10 mouse cellular contexts compared by ENCODE assay signal in the genomic region with DNA sequence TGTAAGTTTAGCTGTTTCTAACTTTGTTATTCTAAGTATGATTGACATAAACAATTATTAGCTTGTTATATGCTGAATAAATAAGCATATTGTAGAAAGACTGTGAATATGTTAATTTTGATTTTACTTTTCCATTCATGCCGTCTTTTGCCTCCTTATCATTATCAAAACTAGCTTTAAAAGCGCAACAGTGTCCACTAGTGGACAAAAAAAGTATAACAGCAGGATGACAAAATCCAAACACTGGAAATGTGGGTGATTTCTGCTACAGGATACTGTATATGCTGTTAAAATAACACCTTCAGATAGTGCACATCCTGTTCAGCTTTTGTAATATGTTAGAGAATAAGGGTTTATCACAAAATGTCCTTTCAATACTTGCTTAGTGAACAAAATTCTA.
DNase-seq lines count a peak whose midpoint lies in the region; ATAC-seq and TF ChIP-seq lines count a peak whose summit lies in the region.
"Had no signal": no experiment of that assay in that cellular context is flagged by ENCODE, and none has a peak within 500 bp of the region (broad histone marks: within the 10 kb centered on the region; RNA-seq: fewer than 3 reads in every experiment).

No protein-coding gene starts in this region.

- H3K9me3 ChIP-seq in embryonic facial prominence, embryonic 11.5 days (replicated peaks; ENCODE audit: control insufficient read depth, low read length) = no peaks in the 10 kb centered on the region
- H3K9me3 ChIP-seq in embryonic facial prominence, embryonic 10.5 days = no peaks in the 10 kb centered on the region
- H3K9me3 ChIP-seq: heart, embryonic 15.5 days; liver, embryonic 15.5 days had no signal

- no peak overlapping the region for H3K27ac ChIP-seq in embryonic facial prominence, embryonic 11.5 days (replicated peaks; ENCODE audit: low read depth, low read length)
- no peak overlapping the region for H3K27ac ChIP-seq in embryonic facial prominence, embryonic 10.5 days (replicated peaks)
- H3K27ac ChIP-seq: heart, embryonic 15.5 days; liver, embryonic 15.5 days had no signal

- no peak overlapping the region for H3K9ac ChIP-seq in embryonic facial prominence, embryonic 11.5 days (replicated peaks; ENCODE audit: low read length)
- H3K9ac ChIP-seq: heart, embryonic 15.5 days; liver, embryonic 15.5 days had no signal

- H3K4me2 ChIP-seq in embryonic facial prominence, embryonic 11.5 days (ENCODE audit: low read depth, low read length) = no peak overlapping the region
- H3K4me2 ChIP-seq: heart, embryonic 15.5 days; liver, embryonic 15.5 days had no signal

- no peaks in the 10 kb centered on the region for H3K36me3 ChIP-seq in embryonic facial prominence, embryonic 11.5 days (replicated peaks; ENCODE audit: control insufficient read depth, insufficient read depth, low read depth, low read length)
- no peaks in the 10 kb centered on the region for H3K36me3 ChIP-seq in embryonic facial prominence, embryonic 10.5 days (replicated peaks)
- H3K36me3 ChIP-seq: heart, embryonic 15.5 days; liver, embryonic 15.5 days had no signal

- H3K4me1 ChIP-seq in embryonic facial prominence, embryonic 11.5 days (ENCODE audit: control insufficient read depth, insufficient read depth, low read length) = no peaks in the 10 kb centered on the region
- no peaks in the 10 kb centered on the region for H3K4me1 ChIP-seq in embryonic facial prominence, embryonic 10.5 days
- H3K4me1 ChIP-seq: heart, embryonic 15.5 days; liver, embryonic 15.5 days had no signal

- no peak overlapping the region for H3K4me3 ChIP-seq in embryonic facial prominence, embryonic 11.5 days (ENCODE audit: low read depth, low read length)
- no peak overlapping the region for H3K4me3 ChIP-seq in embryonic facial prominence, embryonic 10.5 days
- H3K4me3 ChIP-seq: heart, embryonic 15.5 days; liver, embryonic 15.5 days had no signal

- 12% methylated on average over 2 of the region's 2 CpGs for WGBS in embryonic facial prominence, embryonic 11.5 days
- WGBS in embryonic facial prominence, embryonic 10.5 days = 19% methylated on average over 2 of the region's 2 CpGs

- peak; percentile 60 for DNase-seq in embryonic facial prominence, embryonic 11.5 days (ENCODE audit: low spot score)
- no peak for DNase-seq in embryonic facial prominence, embryonic 10.5 days (ENCODE audit: low spot score)
- peak; percentile 10 to 25 for DNase-seq in layer of hippocampus, postnatal 10 days (ENCODE audit: low spot score in 2 of 2)
- DNase-seq in layer of hippocampus, adult 9-11 months = no peak
- DNase-seq in 416B (ENCODE audit: low read depth) = peak; percentile 2
- DNase-seq in brain, embryonic 14.5 days (ENCODE audit: low read depth) = peak; percentile 54
- no peak for DNase-seq in urinary bladder, postnatal 36 days (ENCODE audit: low spot score in 2 of 2)
- no peak for DNase-seq in adrenal gland, adult 2 months

- no peaks in the 10 kb centered on the region for H3K27me3 ChIP-seq in embryonic facial prominence, embryonic 11.5 days (ENCODE audit: control insufficient read depth, insufficient read depth, low read length)
- no peaks in the 10 kb centered on the region for H3K27me3 ChIP-seq in embryonic facial prominence, embryonic 10.5 days (replicated peaks; ENCODE audit: low read depth, poor library complexity, severe bottlenecking)
- H3K27me3 ChIP-seq: heart, embryonic 15.5 days; liver, embryonic 15.5 days had no signal

- no peak for TF ChIP-seq POLR2A in brain, embryonic 14.5 days (IDR thresholded peaks at IDR 0.05; ENCODE audit: borderline replicate concordance, extremely low read depth, insufficient read depth, insufficient read length, poor library complexity, severe bottlenecking)

- no peak for ATAC-seq in embryonic facial prominence, embryonic 11.5 days (replicated peaks; ENCODE audit: insufficient number of reproducible peaks, low FRiP score, low TSS enrichment, low read depth)

- TF ChIP-seq CTCF in brain, embryonic 14.5 days (IDR thresholded peaks at IDR 0.05; ENCODE audit: borderline replicate concordance, extremely low read depth, insufficient read depth, insufficient read length) = peak; percentile 26; the same call in 1 of the 2 replicates

Comparison
In these comparisons a context has a peak if more than half of its experiments do, and no peak if none do; other contexts are left out.
1. DNase-seq: peak in embryonic facial prominence, embryonic 11.5 days (single experiment), layer of hippocampus, postnatal 10 days (2 of 2), 416B (single experiment) and brain, embryonic 14.5 days (single experiment); none in embryonic facial prominence, embryonic 10.5 days (single experiment), layer of hippocampus, adult 9-11 months (single experiment), urinary bladder, postnatal 36 days (0 of 2) and adrenal gland, adult 2 months (single experiment).